Mouse (Mus musculus) limb, embryonic 14.5 days (tissue): ENCODE data around the gene Fbxw21. TPM values are rescaled to one million over a fixed set of nuclear protein-coding genes. Genes with fewer than 3 reads are reported as not detected.

Experiments
- ATAC-seq: fragments of 200-750 bp; cut with Nextera tagmentation; 2 replicates; pipeline ENCODE4 v1.8.0; 2017; ENCODE audit warnings: low read depth, moderate number of reproducible peaks, moderate TSS enrichment; ENCODE audit not compliant: low FRiP score
- DNase-seq: peaks from one replicate; pipeline ENCODE4 v3.0.0-alpha.2; 2015; ENCODE audit warnings: low spot score
- H3K27ac ChIP-seq: fragments of 300-500 bp; sonication (generic); replicated peaks from 2 replicates; pipeline ENCODE4 v1.5.1; 2014; ENCODE audit warnings: low read depth, mild to moderate bottlenecking, low read length, moderate library complexity, mixed read lengths
- H3K27me3 ChIP-seq: fragments of 300-500 bp; sonication (generic); 2 replicates; pipeline ENCODE4 v1.6.1; 2014; ENCODE audit warnings: low read length, mixed read lengths; ENCODE audit not compliant: control insufficient read depth, insufficient read depth
- H3K36me3 ChIP-seq: fragments of 300-500 bp; sonication (generic); 2 replicates; pipeline ENCODE4 v1.6.1; 2014; ENCODE audit warnings: mild to moderate bottlenecking, low read length, moderate library complexity, mixed read lengths; ENCODE audit not compliant: control insufficient read depth, insufficient read depth
- H3K4me1 ChIP-seq: fragments of 300-500 bp; sonication (generic); 2 replicates; pipeline ENCODE4 v1.6.1; 2014; ENCODE audit warnings: antibody characterized with exemption, low read length, mixed read lengths; ENCODE audit not compliant: control insufficient read depth, insufficient read depth
- H3K4me2 ChIP-seq: fragments of 300-500 bp; sonication (generic); replicated peaks from 2 replicates; pipeline ENCODE4 v1.6.1; 2014; ENCODE audit warnings: low read depth, mild to moderate bottlenecking, low read length, moderate library complexity; ENCODE audit not compliant: severe bottlenecking
- H3K4me3 ChIP-seq: fragments of 300-500 bp; sonication (generic); replicated peaks from 2 replicates; pipeline ENCODE4 v1.5.1; 2014; ENCODE audit warnings: low read length
- H3K9ac ChIP-seq: fragments of 300-500 bp; sonication (generic); 2 replicates; pipeline ENCODE4 v1.6.1; 2014; ENCODE audit warnings: mild to moderate bottlenecking, low read depth, low read length, moderate library complexity; ENCODE audit not compliant: severe bottlenecking
- H3K9me3 ChIP-seq: fragments of 300-500 bp; sonication (generic); 2 replicates; pipeline ENCODE4 v1.6.1; 2016; ENCODE audit warnings: low read length; ENCODE audit not compliant: control insufficient read depth
- POLR2A ChIP-seq: fragments of 200-500 bp; IDR thresholded peaks from 2 replicates; pipeline ENCODE4 v1.8.0; 2012; ENCODE audit warnings: inconsistent platforms, mild to moderate bottlenecking, moderate library complexity, borderline replicate concordance; ENCODE audit not compliant: insufficient read depth, insufficient read length; ENCODE audit errors: extremely low read depth
- WGBS: fragments of 180-500 bp; shearing (Covaris S2); extraction: QIAGEN DNeasy Blood & Tissue Kit; methylation state at CpG from one replicate; pipeline ENCODE4 v1.1.7; 2014; 5-methylcytosine and 5-hydroxymethylcytosine counted together
- polyA plus RNA-seq, 2 experiments: library from polyadenylated mRNA; depleted of rRNA in 1 of 2; stranded (reverse) in 1 of 2; unstranded in 1 of 2; fragments of >200 nt; fragmentation: Nextera tagmentation in 1 of 2; extraction: Ambion mirVana in 1 of 2; gene quantifications; 2 replicates each; pipeline versions ENCODE4 v1.2.1 to v1.2.3; 2012 to 2014

Gene Fbxw21
- polyA plus RNA-seq, 2 experiments, result not detected

GRCm38 (mm10) chr9:109095137-109095982, 66.5 kb downstream of the Fbxw21 start, which contains the start of gene Plxnb1:
Gene Plxnb1 (plus strand): TSS chr9:109095389.
- H3K27ac ChIP-seq, result peak within 1 kb of the TSS; percentile 100
- peak; percentile 70 for ATAC-seq
- peak within 1 kb of the TSS; percentile 79 for H3K4me3 ChIP-seq
- H3K4me2 ChIP-seq, result peak within 1 kb of the TSS; percentile 90
- peaks cover 49% of the 10 kb centered on the region for H3K4me1 ChIP-seq
- H3K27me3 ChIP-seq, result no peaks in the 10 kb centered on the region
- TF ChIP-seq POLR2A, result peak; percentile 87; the same call in 1 of the 2 replicates
- under 1% methylated on average over 45 of the region's 102 CpGs for WGBS
- no peaks in the 10 kb centered on the region for H3K9me3 ChIP-seq
- H3K36me3 ChIP-seq, result peaks cover 26% of the 10 kb centered on the region
- H3K9ac ChIP-seq, result peak within 1 kb of the TSS; percentile 96
- DNase-seq, result peak; percentile 82

- Histone ChIP-seq H3K4me2 (peak overlapping the region; percentile 90), H3K9ac (peak overlapping the region; percentile 96), H3K4me3 (peak overlapping the region; percentile 79), H3K4me1 (peaks cover 44% of the 10 kb centered on the region), H3K36me3 (peaks cover 19% of the 10 kb centered on the region), H3K27ac (peak overlapping the region; percentile 100), H3K27me3 (no peaks in the 10 kb centered on the region), H3K9me3 (no peaks in the 10 kb centered on the region)
- ATAC-seq (no peak), DNase-seq (no peak)
- no peak for TF ChIP-seq POLR2A
- WGBS, result 2% methylated on average over 17 of the region's 21 CpGs
Observed at GRCm38 (mm10) chr9:109094553-109095136, 67.2 kb downstream of the Fbxw21 start.

GRCm38 (mm10) chr9:109093786-109094552, 67.9 kb downstream of the Fbxw21 start:
- ATAC-seq (no peak), DNase-seq (peak; percentile 19)
- Histone ChIP-seq H3K4me3 (peak overlapping the region; percentile 79), H3K9me3 (no peaks in the 10 kb centered on the region), H3K27ac (peak overlapping the region; percentile 67), H3K27me3 (no peaks in the 10 kb centered on the region), H3K4me1 (peaks cover 38% of the 10 kb centered on the region), H3K4me2 (peak overlapping the region; percentile 90), H3K36me3 (peaks cover 15% of the 10 kb centered on the region), H3K9ac (no peak overlapping the region)
- WGBS, result 16% methylated on average over 11 of the region's 11 CpGs
- no peak for TF ChIP-seq POLR2A

- DNase-seq, result no peak
- no peak for TF ChIP-seq POLR2A
- Histone ChIP-seq H3K27ac (no peak overlapping the region), H3K27me3 (no peaks in the 10 kb centered on the region), H3K9me3 (no peaks in the 10 kb centered on the region), H3K36me3 (peaks cover 16% of the 10 kb centered on the region), H3K4me3 (no peak overlapping the region), H3K4me2 (no peak overlapping the region), H3K9ac (no peak overlapping the region), H3K4me1 (peaks cover 26% of the 10 kb centered on the region)
- ATAC-seq, result no peak
- 67% methylated on average over 6 of the region's 6 CpGs for WGBS
Observed at GRCm38 (mm10) chr9:109092799-109093198, 69.0 kb downstream of the Fbxw21 start.

- Histone ChIP-seq H3K27ac (no peak overlapping the region), H3K27me3 (no peaks in the 10 kb centered on the region), H3K4me3 (no peak overlapping the region), H3K9ac (no peak overlapping the region), H3K9me3 (no peaks in the 10 kb centered on the region), H3K36me3 (peaks cover 16% of the 10 kb centered on the region), H3K4me2 (no peak overlapping the region), H3K4me1 (peaks cover 17% of the 10 kb centered on the region)
- DNase-seq (no peak), ATAC-seq (no peak)
- no peak for TF ChIP-seq POLR2A
- WGBS, result 74% methylated on average over 8 of the region's 8 CpGs
Observed at GRCm38 (mm10) chr9:109091802-109092201, 70.0 kb downstream of the Fbxw21 start.
